Mouse (Mus musculus) thymus, postnatal 0 days (tissue): ENCODE measurements around the gene Unc45a. TPM values are rescaled to one million over a fixed set of nuclear protein-coding genes. Genes with fewer than 3 reads are reported as not detected.
A peak's percentile ranks its signal among the peaks of the same experiment; 100 is the strongest.
"Not testable (repeated sequence)": the region's sequence is repeated elsewhere in the genome, so short reads cannot be mapped to it uniquely, and the experiment has no call there.

Experiments
- DNase-seq: peaks from one replicate; pipeline ENCODE4 v3.0.0-alpha.2; 2015; ENCODE audit warnings: low spot score
- polyA plus RNA-seq: library from polyadenylated mRNA; unstranded; fragments of >200 nt; fragmentation: Nextera tagmentation; extraction: Ambion mirVana; gene quantifications from 2 replicates; pipeline ENCODE4 v1.2.1, GENCODE M21; 2015

The Unc45a gene
- polyA plus RNA-seq, 1 experiment from 2014 or later = 32.3 TPM

DNA sequence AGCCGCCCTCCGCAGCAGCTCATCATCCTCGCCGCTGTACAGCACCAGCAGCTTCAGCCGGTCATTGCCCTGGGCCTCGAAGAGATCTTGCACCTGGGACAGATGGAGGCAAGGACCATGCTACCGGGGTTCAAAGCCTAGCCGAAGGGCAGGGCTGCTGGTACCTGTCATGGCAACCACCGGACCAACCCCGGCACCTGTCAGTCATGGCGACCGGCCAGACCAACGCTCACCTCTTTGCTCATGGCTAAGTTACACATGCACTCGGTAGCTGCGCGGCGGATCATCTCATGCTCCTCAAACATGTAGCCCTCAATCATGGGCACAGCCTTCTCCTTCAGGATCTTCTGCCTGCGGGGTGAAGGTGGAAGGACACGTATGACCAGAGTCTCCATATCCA is 14.7 kb downstream of the Unc45a start:
- no peak for DNase-seq

DNA sequence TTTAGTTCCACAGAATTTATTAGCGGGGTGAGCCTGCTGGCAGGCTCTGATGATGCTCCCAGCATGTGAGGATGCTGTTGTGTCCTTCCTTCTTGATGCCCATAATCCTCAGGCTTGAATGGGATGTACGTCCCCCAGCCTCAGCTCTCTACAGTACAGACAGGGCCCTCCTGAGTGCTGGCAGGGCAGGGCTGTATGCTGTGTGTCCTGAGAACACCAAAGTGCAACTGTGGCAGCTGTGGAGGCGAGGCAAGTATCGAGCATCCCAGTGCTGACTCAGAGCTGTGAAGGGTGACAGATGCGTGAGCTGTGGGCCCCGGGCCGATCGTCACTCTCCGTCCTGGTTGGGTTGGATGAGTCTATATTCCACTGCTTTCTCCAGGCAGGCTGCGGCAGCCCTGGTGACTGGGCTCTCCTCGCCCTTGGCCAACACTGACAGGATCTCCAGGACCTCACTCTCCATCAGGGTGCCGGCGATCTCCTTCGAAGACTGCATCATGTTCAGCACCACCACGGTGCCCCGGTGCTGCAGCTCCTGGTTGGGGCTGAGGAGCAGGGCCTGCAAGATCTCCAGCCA is 15.4 kb downstream of the Unc45a start:
- no peak for DNase-seq

DNA sequence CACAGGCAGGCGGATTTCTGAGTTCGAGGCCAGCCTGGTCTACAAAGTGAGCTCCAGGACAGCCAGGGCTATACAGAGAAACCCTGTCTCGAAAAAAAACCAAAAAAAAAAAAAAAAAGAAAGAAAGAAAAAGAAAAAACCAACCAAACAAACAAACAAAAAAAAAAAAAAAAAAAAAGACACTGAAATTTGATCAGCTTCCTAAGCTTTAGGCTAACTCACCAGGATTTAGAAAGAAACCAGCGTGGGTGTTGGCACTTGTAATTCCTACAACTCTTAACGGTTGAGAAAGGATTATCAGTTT is 16.0 kb downstream of the Unc45a start:
- DNase-seq = not testable (repeated sequence)

DNA sequence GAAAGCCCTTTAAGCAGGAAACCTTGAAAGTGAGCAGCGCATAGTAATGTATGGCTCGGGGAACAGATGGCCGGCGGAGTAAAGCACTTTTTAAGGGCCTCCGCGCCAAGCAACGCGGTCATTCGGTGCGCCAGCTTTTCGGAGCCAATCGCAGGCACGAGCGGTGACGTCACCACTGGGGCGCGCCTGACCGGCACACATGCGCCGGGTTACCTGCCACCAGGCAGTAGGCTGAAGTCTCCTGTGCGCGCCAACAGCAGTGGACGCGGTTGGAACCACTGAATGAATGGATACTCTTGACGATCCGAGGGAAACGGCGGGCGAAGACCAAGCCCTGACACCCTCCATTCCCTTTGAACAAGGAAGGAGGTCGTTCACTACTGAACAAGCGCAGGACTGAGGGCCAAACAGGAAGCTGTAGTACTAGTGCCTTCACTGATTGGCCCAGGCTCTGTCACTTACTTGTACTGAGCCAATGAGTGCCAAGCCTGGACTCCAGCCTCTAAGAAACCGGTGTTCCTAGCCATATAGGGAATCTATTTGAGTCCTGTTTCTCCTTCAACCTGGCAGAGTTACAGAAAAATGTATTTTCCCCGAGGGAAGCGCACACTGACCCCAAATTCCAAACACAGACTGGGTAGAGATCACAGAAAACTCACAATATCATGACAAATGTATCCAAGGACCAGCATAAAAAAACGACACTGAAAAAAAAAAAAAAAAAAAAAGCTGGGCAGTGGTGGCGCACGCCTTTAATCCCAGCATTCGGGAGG is 16.6 kb downstream of the Unc45a start, which contains the start of gene Rccd1:
Rccd1 (minus strand) TSS at position 412 of the 773 bp plus-strand sequence.
- peak; percentile 92 for DNase-seq

DNA sequence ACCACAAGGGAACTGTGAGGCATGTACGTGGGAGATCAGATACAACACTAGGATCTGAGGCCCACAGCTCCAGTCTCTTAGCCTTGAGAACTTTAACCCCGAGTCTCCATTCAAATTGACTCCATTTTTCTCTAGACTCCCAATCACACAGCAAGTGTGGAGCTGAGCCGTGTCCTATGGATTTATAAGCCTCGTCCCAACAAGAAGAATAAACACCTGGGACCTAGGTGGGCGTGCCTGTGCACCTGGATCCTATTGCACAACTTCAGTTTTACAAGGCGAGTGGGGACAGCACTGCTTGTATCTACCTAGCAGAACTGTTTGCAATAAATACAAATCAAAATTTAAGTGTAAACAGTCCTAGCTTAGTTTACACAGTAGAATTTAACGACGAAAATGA is 17.5 kb downstream of the Unc45a start:
- DNase-seq = no peak

DNA sequence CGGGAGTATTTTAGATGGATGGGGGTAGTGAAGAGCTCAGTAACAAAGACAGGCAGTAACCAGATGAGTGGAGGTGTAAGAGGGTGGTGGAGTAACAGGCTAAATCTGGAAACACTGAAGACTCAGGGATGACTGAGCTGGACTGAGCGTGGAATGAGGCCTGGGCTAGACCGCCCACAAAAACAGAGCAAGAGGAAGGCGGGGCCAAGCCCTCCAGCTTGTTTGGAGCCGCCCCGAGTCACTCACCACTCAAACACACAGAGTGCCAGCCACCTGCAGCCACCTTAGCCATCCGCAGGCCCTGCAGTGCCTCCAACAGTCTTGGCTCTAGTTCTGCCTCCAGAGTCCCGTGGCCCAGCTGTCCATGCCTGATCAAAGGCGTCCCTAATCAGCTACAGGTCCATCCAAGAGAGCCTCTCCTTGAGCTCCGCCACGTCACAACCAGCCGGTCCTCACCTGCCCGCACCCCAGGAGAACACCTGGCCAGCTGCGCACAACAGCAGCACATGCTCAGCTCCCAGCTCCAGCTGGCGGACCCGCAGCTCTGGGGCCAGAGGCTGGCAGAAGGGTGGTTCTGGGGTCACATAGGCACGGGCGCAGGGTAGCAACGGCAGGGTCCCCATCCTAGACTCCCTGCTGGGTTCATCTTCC is 20.8 kb downstream of the Unc45a start:
- DNase-seq = no peak

DNA sequence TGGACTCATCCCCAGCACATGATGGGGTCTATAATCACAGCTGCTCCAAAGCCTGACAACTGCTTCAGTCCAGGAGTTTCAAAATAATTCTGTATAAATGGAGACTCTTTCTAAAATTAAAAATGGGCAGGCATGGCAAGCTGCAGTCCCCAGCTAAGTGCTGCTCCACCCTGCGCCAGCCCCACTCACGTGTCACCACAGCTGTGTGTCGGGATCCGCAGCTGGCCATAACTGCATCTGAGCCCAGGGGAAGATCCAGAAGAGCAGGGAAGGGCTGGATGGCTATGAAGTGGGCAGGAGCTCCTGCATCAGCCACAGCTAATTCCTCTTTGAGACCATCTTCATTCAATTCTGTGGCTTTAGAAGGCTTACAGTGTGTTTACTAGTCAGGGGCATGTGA is 22.1 kb downstream of the Unc45a start:
- DNase-seq = no peak

DNA sequence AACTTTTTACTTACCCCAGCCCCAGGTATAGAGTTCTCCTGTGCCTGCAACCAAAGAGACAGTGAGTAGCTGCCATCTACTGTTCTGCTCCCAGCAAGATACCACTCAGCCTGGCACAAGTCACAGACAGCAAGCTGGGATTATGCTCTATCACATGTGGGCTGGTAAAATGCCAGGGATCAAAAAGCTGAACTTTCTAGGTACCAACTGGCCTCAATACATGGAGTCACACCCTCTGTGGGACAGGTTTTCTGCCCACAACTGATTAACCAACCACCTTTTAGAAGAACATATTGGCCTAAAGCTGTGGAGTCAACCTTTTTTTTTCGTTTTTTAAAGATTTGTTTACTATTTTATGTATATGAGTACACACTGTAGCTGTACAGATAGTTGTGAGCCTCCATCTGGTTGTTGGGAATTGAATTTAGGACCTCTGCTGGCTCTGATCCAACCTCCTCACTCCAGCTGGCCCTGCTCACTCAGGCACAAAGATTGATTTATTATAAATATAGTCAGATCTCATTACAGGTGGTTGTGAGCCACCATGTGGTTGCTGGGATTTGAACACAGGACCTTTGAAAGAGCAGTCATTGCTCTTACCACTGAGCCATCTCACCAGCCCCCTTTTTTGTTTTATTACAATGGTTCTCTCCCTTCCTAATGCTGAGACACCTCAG is 23.2 kb downstream of the Unc45a start:
- DNase-seq = no peak

DNA sequence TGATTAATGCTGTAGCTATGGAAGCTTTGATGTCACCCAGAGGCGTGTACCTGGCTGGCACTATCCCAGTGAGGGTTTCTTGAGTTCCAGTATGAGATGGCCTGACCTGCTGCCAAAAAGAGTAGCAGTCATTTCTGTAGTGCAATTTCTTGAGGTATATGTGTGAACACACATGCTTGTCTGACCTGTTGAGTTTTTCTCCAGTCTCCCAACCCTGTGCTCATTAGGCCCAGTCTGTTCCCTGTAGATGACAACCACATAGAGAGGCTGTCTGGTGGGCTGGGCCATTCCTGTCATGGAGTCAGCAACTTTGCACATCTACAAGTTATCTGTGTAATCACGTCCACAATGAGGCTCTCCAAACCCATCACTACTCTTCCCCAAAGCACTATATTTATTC is 25.1 kb downstream of the Unc45a start:
- no peak for DNase-seq

DNA sequence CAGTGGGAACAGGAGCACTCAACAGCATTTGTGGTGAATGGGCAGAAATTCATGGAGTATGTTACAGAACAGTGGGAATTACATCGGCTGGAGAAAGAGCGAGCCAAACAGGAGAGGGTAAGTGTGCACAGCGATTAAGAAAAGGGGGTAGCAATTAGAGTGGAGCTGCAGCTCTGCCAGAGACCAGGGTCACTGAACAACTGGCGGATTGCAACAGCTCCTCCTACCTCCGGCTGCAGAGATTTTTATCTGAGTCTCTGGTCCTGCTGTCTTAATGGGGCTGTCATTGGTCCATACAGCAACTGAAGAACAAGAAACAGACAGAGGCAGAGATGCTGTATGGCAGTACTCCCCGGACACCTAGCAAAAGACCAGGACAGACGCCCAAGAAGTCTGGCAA is 30.0 kb downstream of the Unc45a start:
- no peak for DNase-seq

DNA sequence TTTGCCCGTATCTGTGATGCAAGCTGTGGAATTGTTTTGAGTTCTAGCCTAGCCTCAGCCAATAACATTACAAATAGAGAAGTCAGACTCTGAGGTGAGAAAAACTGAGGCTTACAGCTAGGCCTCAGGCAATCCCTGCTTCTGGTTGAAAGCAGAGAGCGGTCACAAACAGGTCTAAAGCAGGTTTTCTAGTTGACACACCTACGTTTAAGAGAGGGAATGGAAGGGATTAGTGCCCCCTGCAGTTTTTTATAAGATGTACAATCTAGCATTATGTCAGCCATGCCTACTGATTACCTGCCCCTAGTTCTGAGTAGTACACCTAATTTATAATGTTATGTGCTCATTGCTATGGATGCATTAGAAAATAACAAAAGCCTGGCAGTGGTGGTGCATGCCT is 33.0 kb downstream of the Unc45a start:
- DNase-seq = no peak

DNA sequence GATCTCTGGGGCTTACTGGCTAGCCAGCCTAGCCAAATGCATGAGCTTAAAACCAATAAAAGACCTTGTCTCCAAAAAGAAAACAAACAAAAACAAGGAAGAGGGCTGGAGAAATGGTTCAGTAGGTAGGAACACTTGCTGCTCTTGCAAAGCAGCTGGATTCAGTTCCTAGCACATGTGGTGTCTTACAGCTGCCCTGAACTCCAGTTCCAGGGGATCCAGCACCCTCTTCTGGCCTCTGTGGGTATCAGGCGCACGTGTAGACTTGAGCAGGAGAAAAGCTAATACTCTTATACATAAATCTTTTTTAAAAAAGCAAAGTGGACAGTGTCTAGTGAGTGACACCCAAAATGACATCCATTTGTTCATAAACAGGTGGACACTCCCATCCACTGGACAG is 39.3 kb downstream of the Unc45a start:
- DNase-seq = no peak

DNA sequence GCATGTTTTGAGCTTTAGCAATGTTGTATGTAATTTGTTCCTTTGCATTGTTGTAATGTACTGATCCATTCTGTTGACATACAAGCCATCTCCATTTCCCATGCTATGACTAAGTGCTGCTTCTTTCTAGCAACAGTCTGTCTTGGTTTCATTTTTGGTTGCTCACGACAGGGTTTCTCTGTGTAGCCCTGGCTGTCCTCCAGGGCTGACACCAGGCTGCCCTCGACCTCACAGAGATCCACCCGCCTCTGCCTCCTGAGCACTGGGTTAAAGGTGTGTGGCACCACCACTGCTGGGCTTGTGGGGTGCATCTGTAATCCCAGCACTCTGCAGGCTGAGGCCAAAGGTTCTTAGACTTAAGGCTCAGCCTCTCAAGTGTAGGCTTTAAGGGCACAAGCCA is 41.2 kb downstream of the Unc45a start:
- no peak for DNase-seq

DNA sequence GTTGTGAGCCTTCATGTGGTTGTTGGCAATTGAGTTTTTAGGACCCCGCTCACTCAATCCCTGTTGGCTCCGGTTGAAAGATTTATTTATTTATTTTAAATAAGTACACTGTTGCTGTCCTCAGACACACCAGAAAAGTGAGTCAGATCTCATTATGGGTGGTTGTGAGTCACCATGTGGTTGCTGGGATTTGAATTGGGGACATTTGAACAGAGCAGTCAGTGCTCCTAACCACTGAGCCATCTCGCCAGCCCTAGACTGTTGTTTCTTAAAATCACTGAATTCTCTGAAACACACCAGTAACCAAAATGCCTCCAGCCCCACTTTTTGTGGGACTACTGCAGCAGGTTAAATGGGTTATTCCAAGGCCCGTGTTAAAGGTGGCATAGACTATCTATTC is 42.1 kb downstream of the Unc45a start:
- no peak for DNase-seq

DNA sequence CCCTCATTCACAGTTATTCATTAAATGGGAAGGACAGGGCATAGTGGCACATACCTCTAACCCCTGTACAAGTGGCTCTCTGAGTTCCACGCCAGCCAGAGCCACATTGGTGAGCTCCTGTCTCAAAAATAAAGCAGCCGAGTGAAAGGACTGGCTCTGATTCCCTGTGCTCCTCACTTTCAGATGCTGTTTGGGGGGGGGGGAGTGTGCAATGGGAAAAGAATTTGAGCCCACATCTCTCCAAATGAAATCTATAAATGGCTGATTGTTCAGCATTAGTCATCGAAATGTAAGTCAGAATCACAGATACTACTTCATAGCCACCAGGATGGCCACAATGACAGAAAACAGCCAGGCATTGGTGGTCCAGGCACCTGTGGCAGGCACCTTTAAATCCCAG is 43.8 kb downstream of the Unc45a start:
- DNase-seq = no peak

DNA sequence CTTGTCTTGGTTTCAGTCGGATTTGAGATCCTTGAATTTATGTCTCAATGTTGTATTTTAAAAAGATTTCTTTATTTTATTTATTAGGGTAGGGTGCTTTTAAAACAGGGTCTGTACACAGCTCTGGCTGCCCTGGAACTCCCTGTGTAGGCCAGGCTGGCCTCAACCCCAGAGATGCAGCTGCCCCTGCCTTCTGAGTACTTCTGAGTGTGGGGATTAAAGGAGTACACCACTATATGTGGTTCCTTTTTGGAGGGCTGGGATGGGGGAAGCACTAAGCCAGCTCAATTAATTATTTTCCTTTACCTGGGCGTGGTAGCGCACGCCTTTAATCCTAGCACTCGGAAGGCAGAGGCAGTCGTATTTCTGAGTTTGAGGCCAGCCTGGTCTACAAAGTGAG is 44.3 kb downstream of the Unc45a start:
- DNase-seq = no peak

DNA sequence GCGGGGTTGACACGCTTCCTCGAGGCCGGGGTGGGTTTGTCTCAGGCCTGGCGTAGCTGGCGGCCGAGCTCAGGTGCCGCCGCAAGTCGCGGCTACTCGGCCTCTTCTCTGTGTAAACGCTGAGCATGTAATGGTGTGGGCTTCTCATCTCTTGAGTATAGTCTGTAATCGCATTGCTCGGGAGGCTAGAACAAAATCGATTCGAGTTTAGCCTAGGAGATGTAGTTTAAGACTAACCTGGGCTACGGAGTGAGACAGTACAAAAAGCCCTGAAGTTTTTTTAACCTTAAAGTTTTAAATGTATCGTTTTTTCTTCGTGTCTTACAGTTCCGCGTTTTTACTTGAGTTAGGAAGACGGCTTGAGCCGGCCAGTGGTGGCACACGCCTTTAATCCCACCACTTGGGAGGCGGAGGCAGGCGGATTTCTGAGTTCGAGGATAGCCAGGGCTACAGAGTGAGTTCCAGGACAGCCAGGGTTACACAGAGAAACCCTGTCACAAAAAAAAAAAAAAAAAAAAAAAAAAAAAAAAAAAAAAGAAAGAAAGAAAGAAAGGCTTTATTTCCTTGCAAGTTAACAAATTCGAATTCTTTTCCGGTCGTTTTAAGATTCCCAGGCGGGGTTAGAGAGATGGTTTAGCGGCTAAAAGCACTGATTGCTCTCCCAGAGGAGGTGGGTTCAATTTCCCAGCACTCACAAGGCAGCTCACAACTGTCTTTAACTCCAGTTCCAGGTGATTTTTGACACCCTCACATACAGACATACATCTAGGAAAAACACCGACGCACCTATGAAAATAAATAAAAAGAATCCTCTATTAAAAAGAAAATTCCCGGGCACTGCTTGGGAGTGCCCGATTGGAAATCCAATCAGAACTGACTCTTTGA is 45.8 kb downstream of the Unc45a start:
- no peak for DNase-seq

DNA sequence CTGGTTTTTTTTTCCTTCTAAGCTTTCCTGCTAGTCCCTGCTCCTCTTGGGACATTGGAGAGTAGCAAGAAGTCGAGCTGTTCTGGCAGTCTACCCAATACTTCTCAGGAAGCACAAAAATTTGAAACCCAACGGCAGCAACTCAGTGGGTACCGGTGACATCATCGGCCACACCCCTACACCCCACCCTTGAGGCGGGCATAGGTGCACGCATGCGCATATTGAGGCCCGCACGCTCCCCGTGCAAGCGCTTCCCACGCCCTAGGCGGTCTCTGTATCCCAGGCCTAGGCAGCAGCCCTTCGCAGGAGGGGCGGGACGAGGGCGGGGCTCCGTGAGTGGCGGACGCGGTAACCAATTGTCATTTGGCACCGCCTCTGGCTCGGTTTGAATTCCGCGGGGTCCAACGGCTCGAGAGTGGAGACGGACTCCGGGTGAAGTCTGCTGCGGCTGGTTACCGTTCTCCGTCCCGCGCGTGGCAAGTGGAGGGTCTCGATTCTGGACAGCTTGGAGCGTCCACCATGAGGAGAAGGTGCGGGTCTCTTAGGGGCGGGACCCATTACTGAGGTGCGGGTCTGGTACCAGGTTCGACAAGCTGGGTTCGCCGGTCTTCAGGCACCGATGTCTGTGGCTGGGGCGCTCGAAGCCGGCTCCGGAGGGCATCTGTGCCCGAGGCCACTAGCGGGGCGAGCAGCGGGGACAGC is 46.6 kb downstream of the Unc45a start, which contains the start of gene Prc1:
Prc1 (plus strand) TSS at position 389 of the 702 bp plus-strand sequence.
- peak; percentile 99 for DNase-seq

DNA sequence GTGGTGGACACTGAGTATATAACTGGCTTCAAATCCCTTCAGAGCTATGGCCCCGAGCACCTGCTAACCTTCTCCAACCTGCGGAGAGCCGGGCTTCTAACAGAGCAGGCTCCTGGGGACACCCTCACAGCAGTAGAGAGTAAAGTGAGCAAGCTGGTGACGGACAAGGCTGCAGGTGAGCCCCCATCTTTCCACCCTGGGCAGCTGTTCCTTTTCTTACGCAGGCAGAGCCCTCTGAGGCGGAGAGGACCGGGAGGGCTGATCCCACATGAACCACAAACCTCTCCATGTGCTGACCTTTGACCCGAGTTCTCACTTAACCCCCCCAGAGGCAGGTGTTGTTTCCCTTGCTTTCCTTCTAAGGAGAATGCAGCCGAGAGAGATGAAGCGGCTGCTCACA is 53.1 kb downstream of the Unc45a start:
- peak; percentile 57 for DNase-seq

DNA sequence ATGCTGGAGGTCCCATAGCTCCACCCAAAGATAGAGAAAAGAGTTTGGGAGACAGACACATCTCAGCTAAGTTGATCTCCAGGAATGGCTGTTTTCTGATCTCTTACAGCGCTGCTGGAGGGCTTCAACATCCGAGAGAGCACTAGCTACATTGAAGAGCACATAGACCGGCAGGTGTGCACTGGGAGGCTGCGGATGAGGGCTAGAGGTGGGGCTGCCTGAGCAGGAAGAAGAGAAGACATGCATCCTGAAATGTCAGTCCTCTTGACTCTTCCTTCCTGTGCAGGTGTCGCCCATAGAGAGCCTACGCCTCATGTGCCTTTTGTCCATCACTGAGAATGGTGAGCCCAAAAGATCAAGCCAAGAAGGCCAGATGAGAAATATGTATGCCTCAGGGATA is 55.1 kb downstream of the Unc45a start:
- peak; percentile 76 for DNase-seq

DNA sequence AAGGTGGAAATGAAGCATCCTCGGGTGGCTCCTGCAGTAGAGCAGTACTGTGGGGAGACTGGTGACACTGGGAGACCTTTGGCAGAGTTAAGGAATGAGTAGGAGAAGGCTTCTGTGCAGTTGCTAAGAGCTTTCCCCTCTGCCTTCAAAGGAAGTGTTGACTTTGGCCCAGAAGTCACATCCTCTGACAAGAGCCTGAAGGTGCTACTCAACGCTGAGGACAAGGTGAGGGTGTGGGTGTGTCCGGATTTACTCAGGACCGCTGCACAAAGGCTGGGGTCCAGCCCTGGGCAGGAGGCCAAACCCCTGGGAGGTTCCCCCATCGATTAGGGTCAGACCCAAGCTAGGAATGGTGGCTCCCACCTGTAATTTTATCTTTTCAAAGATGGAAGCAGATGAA is 56.4 kb downstream of the Unc45a start:
- DNase-seq = no peak
